Mouse (Mus musculus): ENCODE measurements at regions not wholly inside any gene's neighbourhood (a gene's known extent, or its start where the extent isn't known, plus 50 kb on each side); places are given as distances from the start of the nearest gene placed in this dataset.

- TF ChIP-seq CTCF (IDR thresholded peaks at IDR 0.05; ENCODE audit: low read depth) = no peak
- no peak overlapping the region for H3K4me3 ChIP-seq (ENCODE audit: low read depth, low read length)
- ATAC-seq = no peak
- no peaks in the 10 kb centered on the region for H3K9me3 ChIP-seq (ENCODE audit: control insufficient read depth)
- no peaks in the 10 kb centered on the region for H3K4me1 ChIP-seq (replicated peaks; ENCODE audit: control insufficient read depth, insufficient read depth, low read length)
- no peaks in the 10 kb centered on the region for H3K36me3 ChIP-seq (ENCODE audit: control insufficient read depth, insufficient read depth)
- no peaks in the 10 kb centered on the region for H3K27me3 ChIP-seq (replicated peaks; ENCODE audit: control insufficient read depth, insufficient read depth, low read length)
- 74% methylated on average over 5 of the region's 5 CpGs for WGBS
- no peak overlapping the region for H3K27ac ChIP-seq (ENCODE audit: low read depth, low read length)
- H3K4me2 ChIP-seq (replicated peaks; ENCODE audit: low read depth) = no peak overlapping the region
- no peak overlapping the region for H3K9ac ChIP-seq (ENCODE audit: low read depth, low read length)
Observed at GRCm38 (mm10) chr13:43967516-43967915, 182.9 kb downstream of the Cd83 start.

- no peaks in the 10 kb centered on the region for H3K36me3 ChIP-seq (ENCODE audit: control insufficient read depth, insufficient read depth)
- H3K9ac ChIP-seq (ENCODE audit: low read depth, low read length) = no peak overlapping the region
- no peaks in the 10 kb centered on the region for H3K4me1 ChIP-seq (replicated peaks; ENCODE audit: control insufficient read depth, insufficient read depth, low read length)
- no peaks in the 10 kb centered on the region for H3K9me3 ChIP-seq (ENCODE audit: control insufficient read depth)
- no peaks in the 10 kb centered on the region for H3K27me3 ChIP-seq (replicated peaks; ENCODE audit: control insufficient read depth, insufficient read depth, low read length)
- no peak for ATAC-seq
- TF ChIP-seq CTCF (IDR thresholded peaks at IDR 0.05; ENCODE audit: low read depth) = no peak
- H3K4me3 ChIP-seq (ENCODE audit: low read depth, low read length) = no peak overlapping the region
- WGBS = 83% methylated on average over 2 of the region's 2 CpGs
- no peak overlapping the region for H3K27ac ChIP-seq (ENCODE audit: low read depth, low read length)
- H3K4me2 ChIP-seq (replicated peaks; ENCODE audit: low read depth) = no peak overlapping the region
Observed at GRCm38 (mm10) chr13:43972906-43973305, 188.3 kb downstream of the Cd83 start.

GRCm38 (mm10) chr13:43975281-43975680 lies 190.7 kb downstream of the Cd83 start:
- no peak for ATAC-seq
- H3K4me2 ChIP-seq (replicated peaks; ENCODE audit: low read depth) = no peak overlapping the region

GRCm38 (mm10) chr13:43975801-43976200 lies 191.2 kb downstream of the Cd83 start:
- H3K4me3 ChIP-seq (ENCODE audit: low read depth, low read length) = no peak overlapping the region
- no peak overlapping the region for H3K9ac ChIP-seq (ENCODE audit: low read depth, low read length)
- H3K27me3 ChIP-seq (replicated peaks; ENCODE audit: control insufficient read depth, insufficient read depth, low read length) = no peaks in the 10 kb centered on the region
- WGBS = 84% methylated on average over 7 of the region's 7 CpGs
- no peak for TF ChIP-seq CTCF (IDR thresholded peaks at IDR 0.05; ENCODE audit: low read depth)
- no peaks in the 10 kb centered on the region for H3K4me1 ChIP-seq (replicated peaks; ENCODE audit: control insufficient read depth, insufficient read depth, low read length)
- no peak for ATAC-seq
- no peak overlapping the region for H3K27ac ChIP-seq (ENCODE audit: low read depth, low read length)
- no peak overlapping the region for H3K4me2 ChIP-seq (replicated peaks; ENCODE audit: low read depth)
- H3K9me3 ChIP-seq (ENCODE audit: control insufficient read depth) = no peaks in the 10 kb centered on the region
- H3K36me3 ChIP-seq (ENCODE audit: control insufficient read depth, insufficient read depth) = no peaks in the 10 kb centered on the region

More at GRCm38 (mm10) chr13:43975281-43975680, 190.7 kb downstream of the Cd83 start:
- H3K4me3 ChIP-seq (ENCODE audit: low read depth, low read length) = no peak overlapping the region
- no peaks in the 10 kb centered on the region for H3K36me3 ChIP-seq (ENCODE audit: control insufficient read depth, insufficient read depth)
- no peaks in the 10 kb centered on the region for H3K27me3 ChIP-seq (replicated peaks; ENCODE audit: control insufficient read depth, insufficient read depth, low read length)
- no peaks in the 10 kb centered on the region for H3K9me3 ChIP-seq (ENCODE audit: control insufficient read depth)
- H3K27ac ChIP-seq (ENCODE audit: low read depth, low read length) = no peak overlapping the region
- H3K4me1 ChIP-seq (replicated peaks; ENCODE audit: control insufficient read depth, insufficient read depth, low read length) = no peaks in the 10 kb centered on the region
- no peak overlapping the region for H3K9ac ChIP-seq (ENCODE audit: low read depth, low read length)
- 80% methylated on average over 13 of the region's 13 CpGs for WGBS
- no peak for TF ChIP-seq CTCF (IDR thresholded peaks at IDR 0.05; ENCODE audit: low read depth)

- Histone ChIP-seq H3K4me1 (replicated peaks; ENCODE audit: control insufficient read depth, insufficient read depth, low read length) (no peaks in the 10 kb centered on the region), H3K27me3 (replicated peaks; ENCODE audit: control insufficient read depth, insufficient read depth, low read length) (no peaks in the 10 kb centered on the region), H3K9me3 (ENCODE audit: control insufficient read depth) (no peaks in the 10 kb centered on the region), H3K36me3 (ENCODE audit: control insufficient read depth, insufficient read depth) (no peaks in the 10 kb centered on the region), H3K27ac (ENCODE audit: low read depth, low read length) (no peak overlapping the region), H3K4me3 (ENCODE audit: low read depth, low read length) (no peak overlapping the region), H3K4me2 (replicated peaks; ENCODE audit: low read depth) (no peak overlapping the region), H3K9ac (ENCODE audit: low read depth, low read length) (no peak overlapping the region)
- no peak for ATAC-seq
- no peak for TF ChIP-seq CTCF (IDR thresholded peaks at IDR 0.05; ENCODE audit: low read depth)
- 56% methylated on average over 7 of the region's 7 CpGs for WGBS
Observed at GRCm38 (mm10) chr13:43976676-43977075, 192.1 kb downstream of the Cd83 start.

GRCm38 (mm10) chr13:43987338-43987737 lies 202.8 kb downstream of the Cd83 start:
- H3K36me3 ChIP-seq (ENCODE audit: control insufficient read depth, insufficient read depth) = no peaks in the 10 kb centered on the region
- H3K4me2 ChIP-seq (replicated peaks; ENCODE audit: low read depth) = no peak overlapping the region
- H3K27ac ChIP-seq (ENCODE audit: low read depth, low read length) = no peak overlapping the region
- ATAC-seq = no peak
- no peaks in the 10 kb centered on the region for H3K9me3 ChIP-seq (ENCODE audit: control insufficient read depth)
- no peak overlapping the region for H3K9ac ChIP-seq (ENCODE audit: low read depth, low read length)
- 70% methylated on average over 6 of the region's 6 CpGs for WGBS
- TF ChIP-seq CTCF (IDR thresholded peaks at IDR 0.05; ENCODE audit: low read depth) = no peak
- no peaks in the 10 kb centered on the region for H3K27me3 ChIP-seq (replicated peaks; ENCODE audit: control insufficient read depth, insufficient read depth, low read length)
- no peaks in the 10 kb centered on the region for H3K4me1 ChIP-seq (replicated peaks; ENCODE audit: control insufficient read depth, insufficient read depth, low read length)
- H3K4me3 ChIP-seq (ENCODE audit: low read depth, low read length) = no peak overlapping the region

GRCm38 (mm10) chr13:43988421-43988820 lies 203.8 kb downstream of the Cd83 start:
- H3K36me3 ChIP-seq (ENCODE audit: control insufficient read depth, insufficient read depth) = no peaks in the 10 kb centered on the region
- no peak for TF ChIP-seq CTCF (IDR thresholded peaks at IDR 0.05; ENCODE audit: low read depth)
- WGBS = 94% methylated on average over 4 of the region's 4 CpGs
- no peak overlapping the region for H3K4me2 ChIP-seq (replicated peaks; ENCODE audit: low read depth)
- no peak overlapping the region for H3K9ac ChIP-seq (ENCODE audit: low read depth, low read length)
- H3K27ac ChIP-seq (ENCODE audit: low read depth, low read length) = no peak overlapping the region
- H3K9me3 ChIP-seq (ENCODE audit: control insufficient read depth) = no peaks in the 10 kb centered on the region
- no peak for ATAC-seq
- no peaks in the 10 kb centered on the region for H3K4me1 ChIP-seq (replicated peaks; ENCODE audit: control insufficient read depth, insufficient read depth, low read length)
- H3K27me3 ChIP-seq (replicated peaks; ENCODE audit: control insufficient read depth, insufficient read depth, low read length) = no peaks in the 10 kb centered on the region
- no peak overlapping the region for H3K4me3 ChIP-seq (ENCODE audit: low read depth, low read length)
